Mouse (Mus musculus) right cerebral cortex, postnatal 4 days (tissue): ENCODE data around the gene Id3.
A peak's percentile ranks its signal among the peaks of the same experiment; 100 is the strongest.
"Not testable (repeated sequence)": the region's sequence is repeated elsewhere in the genome, so short reads cannot be mapped to it uniquely, and the experiment has no call there.

Source experiments
- DNase-seq: peaks from one replicate; pipeline ENCODE4 v3.0.0-alpha.2; 2022

The Id3 gene

GRCm38 (mm10) chr4:136143193-136143976 is at the start of gene Id3:
TSS of gene Id3 (plus strand) at chr4:136143497.
- peak; percentile 72 for DNase-seq

- DNase-seq, result peak; percentile 41
These were observed 48.6 kb upstream of the Id3 start for GRCm38 (mm10) chr4:136094519-136095219.

DNA sequence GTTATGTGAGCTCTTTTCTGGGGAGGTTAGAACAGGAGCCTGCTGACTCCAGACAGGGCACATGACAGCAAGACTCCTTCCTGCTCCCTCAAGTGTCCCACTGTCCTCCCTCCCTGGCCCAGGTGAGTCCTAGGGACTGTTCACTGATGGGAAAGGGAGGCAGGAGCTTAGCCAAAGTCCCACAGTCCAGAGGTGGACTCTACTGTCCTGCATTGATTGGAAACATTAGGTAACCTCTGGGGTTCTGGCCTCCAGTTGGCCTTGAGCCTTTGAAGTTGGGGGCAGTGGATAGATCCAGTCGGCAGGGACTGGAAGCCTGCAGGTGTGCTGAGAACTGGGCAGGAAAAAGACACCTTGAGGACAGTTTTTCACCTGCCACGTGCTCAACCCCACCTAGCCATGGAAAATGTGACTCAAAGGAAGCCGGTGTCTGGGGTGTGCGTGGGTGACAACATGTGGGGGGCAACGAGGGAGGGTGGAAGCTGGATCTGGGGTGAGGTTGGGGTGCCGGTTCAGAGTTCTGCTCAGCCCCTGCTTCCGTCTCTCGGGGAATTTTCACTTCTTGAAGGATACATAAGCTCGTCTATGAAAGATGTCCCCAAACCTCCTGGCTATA is 47.7 kb upstream of the Id3 start:
- DNase-seq, result no peak

DNA sequence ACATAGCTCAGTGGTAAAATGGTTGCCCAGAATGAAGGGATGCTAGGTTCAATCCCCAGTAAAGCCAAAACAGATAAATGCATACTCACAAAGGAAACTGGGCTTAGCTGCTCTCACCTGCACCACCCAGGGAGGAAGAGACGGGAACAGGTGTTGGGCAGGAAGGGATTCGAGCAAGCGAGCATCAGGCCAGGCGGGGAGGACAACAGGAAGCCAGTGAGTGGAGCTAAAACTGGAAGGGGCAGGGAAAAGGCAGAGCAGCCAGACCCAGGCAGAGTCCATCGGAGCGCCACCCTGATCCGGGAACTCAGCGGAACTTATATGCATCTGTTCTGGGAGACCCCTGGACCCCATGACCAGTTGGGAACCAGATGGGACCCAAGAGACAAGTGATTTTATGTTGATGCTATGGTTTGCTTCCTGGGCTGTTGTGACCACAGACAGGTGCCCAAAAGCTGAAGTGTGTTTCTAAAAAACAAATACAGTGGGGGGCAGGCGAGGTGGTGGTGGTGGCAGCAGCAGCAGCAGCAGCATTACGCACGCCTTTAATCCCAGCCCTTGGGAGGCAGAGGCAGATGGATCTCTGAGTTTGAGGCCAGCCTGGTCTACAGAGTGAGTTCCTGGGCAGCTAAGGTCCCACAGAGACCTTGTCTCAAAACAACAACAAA is 46.7 kb upstream of the Id3 start:
- no peak for DNase-seq

DNA sequence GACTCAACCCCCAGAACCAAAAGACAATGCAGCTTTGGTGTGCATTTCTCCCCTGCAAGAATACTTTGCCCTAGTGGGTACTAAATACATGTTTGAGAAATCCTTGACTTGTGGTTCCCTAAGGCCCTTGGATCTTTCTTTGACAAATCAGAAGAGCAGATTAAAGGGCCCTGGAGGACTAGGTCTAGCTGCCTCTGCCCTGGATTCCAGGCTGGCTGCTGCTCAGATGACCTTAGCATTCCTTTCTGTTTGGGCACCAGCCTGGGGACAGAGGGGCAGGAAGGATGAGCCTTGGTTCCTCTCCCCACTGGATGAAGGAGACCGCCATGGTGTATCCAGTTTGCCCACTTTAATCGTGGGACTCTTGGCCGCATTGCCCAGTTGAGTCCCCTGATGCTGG is 44.9 kb upstream of the Id3 start:
- DNase-seq, result no peak

DNA sequence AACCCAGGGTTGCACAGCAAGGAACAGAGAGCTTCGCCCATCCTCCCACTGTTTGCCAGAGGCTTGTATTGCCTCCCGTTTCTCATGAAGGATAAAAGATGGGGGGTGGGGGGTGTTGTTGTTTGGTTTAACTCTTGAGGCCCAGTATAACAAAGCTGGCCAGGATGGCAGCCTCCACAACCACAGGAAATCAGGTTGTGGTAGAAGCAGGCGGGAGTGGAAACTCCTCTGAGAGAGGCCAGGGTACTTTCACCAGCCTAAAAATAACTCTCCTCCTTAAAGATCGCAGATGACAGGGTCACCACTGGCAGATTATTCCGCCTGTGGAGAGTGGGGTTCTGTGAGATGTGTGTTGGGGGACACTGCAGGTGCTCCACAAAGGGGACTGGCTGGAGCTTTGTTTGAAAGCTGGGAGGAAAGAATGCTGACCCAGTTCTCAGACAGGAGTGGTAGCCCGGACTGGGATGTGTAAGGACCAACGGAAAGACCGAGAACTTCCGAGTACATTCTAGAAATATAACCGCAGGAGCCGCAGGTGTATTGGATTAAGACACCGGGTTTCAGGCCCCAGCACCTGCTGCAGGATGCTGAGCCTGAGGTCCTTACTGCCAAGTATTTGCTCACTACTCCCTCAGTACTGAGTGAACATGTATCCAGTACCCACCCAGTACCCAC is 42.8 kb upstream of the Id3 start:
- DNase-seq, result no peak

DNA sequence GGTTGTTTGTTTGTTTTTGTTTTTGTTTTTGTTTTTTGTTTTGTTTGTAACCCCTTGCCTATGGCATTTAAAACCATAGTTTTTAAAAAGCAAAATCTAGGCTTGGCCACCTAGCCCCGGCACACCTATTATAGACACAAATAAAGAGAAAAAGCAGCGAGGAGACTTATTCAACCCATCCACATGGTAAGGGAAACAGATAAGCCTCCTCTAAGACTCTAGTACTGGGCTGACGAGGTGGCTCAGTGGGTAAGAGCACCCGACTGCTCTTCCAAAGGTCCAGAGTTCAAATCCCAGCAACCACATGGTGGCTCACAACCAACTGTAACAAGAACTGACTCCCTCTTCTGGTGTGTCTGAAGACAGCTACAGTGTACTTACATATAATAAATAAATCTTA is 41.5 kb upstream of the Id3 start:
- not testable (repeated sequence) for DNase-seq

- DNase-seq, result peak; percentile 14
These were observed 38.5 kb upstream of the Id3 start for GRCm38 (mm10) chr4:136104590-136105337.

- no peak for DNase-seq
These were observed 36.4 kb upstream of the Id3 start for GRCm38 (mm10) chr4:136106880-136107301.

GRCm38 (mm10) chr4:136109153-136109552 is 34.1 kb upstream of the Id3 start:
- DNase-seq, result no peak

DNA sequence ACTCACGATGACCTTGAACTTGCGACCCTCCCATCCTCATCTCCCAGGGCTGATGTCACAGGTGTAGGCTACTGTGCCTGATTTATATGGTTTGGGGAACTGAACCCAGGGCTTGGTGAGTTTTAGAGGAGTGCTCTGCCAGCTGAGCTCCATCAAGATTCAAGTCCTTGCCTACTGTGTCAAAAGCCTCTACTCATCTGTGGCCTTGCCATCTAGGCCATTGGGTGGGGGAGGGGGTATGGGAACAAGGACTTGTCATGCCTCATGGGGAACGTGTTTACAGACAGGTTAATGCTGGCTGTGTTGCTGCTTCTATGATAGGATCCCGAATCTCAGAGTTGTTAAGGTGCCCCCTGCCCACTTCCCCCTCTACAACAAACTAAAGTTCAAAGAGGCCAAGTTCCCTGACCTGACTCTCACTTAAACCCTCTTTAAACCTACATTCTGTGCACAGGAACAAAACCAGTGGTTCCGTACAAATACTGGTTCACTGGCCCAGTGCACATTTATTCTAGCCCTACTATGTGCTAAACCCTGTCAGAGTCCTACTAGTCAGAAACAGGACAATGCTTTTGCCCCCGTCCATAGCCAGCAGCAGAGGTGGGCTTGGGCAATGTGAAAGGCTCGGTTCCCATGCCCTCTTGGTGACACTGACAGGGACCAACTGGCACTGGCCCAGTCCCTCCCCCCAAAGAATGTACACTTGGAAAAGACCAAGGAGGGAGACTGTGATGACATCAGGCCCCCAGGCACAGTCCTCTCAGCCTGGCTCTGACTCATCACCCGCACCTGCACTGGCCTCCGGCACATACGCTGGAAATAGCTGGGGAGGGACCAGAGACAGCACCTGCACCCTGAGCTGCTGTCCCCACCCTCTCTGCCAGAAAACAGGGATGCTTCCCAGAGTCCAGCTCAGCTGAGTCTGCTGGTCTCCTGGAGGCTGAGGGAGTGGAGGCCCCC is 33.1 kb upstream of the Id3 start:
- no peak for DNase-seq

GRCm38 (mm10) chr4:136112344-136112743 is 31.0 kb upstream of the Id3 start:
- no peak for DNase-seq

GRCm38 (mm10) chr4:136114747-136115146 is 28.6 kb upstream of the Id3 start:
- no peak for DNase-seq

GRCm38 (mm10) chr4:136117022-136117421 is 26.3 kb upstream of the Id3 start:
- no peak for DNase-seq

GRCm38 (mm10) chr4:136120041-136120440 is 23.3 kb upstream of the Id3 start:
- DNase-seq, result no peak

DNA sequence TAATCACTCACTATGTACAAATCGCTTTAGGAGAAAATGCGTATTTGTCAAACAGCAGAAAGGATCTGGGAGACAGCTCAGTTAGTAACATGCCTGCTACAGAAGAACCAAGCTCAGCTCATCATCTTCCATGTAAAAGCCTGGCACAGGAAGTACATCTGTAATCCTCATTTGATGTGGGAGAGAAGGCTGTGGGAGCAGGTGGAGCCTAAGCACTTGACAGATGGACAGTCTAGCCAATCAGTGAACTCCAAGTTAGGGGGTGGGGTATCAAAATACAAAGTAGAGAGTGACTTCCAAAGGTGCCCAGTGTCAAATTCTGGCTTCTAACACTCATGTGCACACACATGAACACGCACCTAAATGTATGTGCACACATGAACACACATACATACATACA is 22.1 kb upstream of the Id3 start:
- no peak for DNase-seq

DNA sequence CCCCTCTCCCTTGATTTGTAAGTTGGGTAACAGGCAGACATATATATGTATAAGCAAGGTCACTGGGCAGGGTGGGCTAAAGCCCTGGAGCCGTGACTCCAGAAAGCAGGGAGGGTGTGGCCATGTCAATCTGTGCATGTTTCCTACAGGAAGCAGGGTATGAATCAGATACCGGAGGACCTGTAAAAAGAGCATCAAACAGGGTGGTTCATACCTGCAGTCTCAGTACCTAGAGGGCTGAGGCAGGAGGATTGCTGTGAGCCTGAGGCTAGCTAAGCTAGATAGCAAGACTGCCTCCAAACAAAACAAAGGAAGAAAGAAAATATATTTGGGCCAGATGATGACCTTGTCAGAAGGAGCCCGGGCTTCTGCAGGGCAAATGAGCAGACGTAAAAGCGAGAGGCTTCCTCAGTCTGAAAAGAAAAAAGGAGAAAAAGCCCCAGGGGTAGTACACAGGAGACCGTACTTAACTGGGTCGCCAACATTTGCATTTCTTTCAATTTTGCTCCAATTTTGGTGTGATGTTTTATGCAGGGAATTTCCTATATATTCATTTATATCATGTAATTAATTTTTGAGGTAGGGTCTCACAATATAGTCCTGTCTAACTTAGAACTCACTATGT is 21.3 kb upstream of the Id3 start:
- DNase-seq, result no peak

GRCm38 (mm10) chr4:136123111-136123791 is 20.0 kb upstream of the Id3 start:
- DNase-seq, result no peak

DNA sequence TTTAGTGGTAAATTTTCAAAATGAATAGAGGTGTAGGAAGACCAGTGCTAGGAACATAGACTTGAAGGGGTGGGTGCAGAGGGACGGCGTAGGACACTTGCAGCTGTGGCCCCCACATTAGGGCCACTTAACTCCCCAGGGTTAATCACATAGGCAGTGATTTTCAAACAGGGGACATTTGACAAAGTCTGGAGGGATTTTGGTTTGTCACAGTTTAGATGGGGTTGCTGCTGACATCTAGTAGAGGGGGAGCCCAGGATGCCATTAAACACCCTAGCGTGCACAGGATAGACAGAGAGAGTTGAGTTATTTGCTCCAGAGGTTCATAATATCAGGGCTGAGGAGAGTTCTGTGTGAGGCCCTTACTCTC is 19.5 kb upstream of the Id3 start:
- no peak for DNase-seq

DNA sequence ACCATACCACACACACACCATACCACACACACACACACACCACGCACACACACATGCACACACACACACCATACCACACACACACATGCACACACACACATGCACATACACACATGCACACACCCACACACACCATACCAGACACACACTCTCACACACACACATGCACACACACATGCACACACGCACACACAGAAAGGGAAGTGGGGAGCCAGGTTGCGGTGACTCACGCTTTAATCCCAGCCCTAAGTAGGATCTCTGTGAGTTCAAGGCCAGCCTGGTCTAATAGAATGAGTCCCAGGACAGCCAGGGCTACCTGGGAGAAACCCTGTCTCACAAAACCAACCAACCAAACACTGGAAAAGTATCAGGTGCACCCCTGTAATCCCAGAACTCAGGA is 18.7 kb upstream of the Id3 start:
- DNase-seq, result no peak
